Mouse (Mus musculus) Patski (cell line): Measurements from ENCODE around the gene Nrxn2. TPM values are rescaled to one million over a fixed set of nuclear protein-coding genes. Genes with fewer than 3 reads are reported as not detected.

Source experiments
- ATAC-seq: fragments of 100-300 bp; one replicate; pipeline ENCODE4 v1.8.0; 2021
- CTCF ChIA-PET: fragments of 350-600 bp; sonication (Branson Sonifier 250); formaldehyde crosslinking; loops from one replicate; lab custom pipeline; 2022; ENCODE audit warnings: inconsistent platforms; lab: Charles Lee
- POLR2A ChIA-PET: fragments of 350-600 bp; sonication (Branson Sonifier 250); formaldehyde crosslinking; loops from one replicate; lab custom pipeline; 2022; ENCODE audit warnings: antibody characterized with exemption, inconsistent platforms; lab: Charles Lee
- DNase-seq: peaks from one replicate; pipeline ENCODE4 v3.0.0-alpha.2; 2011; ENCODE audit warnings: low read depth, low spot score
- H3K27me3 ChIP-seq: fragments of 371-371 bp; one replicate; pipeline ENCODE4 v1.5.1; 2021
- CTCF ChIP-seq: fragments of 100-300 bp; IDR thresholded peaks from one replicate; pipeline ENCODE4 v1.5.1; 2021
- in situ Hi-C: fragments of 300-500 bp; cut with MboI; formaldehyde crosslinking; loops from 3 replicates; pipeline ENCODE4 v1.11.1; 2018; ENCODE audit warnings: low pct_unique_long_range_greater_than_20kb, mixed read lengths
- polyA plus RNA-seq: library from polyadenylated mRNA; unstranded; gene quantifications from one replicate; pipeline ENCODE4 v1.2.3, GENCODE M21; 2021

Nrxn2 gene
- polyA plus RNA-seq, 1 experiment from 2014 or later, result not detected

DNA sequence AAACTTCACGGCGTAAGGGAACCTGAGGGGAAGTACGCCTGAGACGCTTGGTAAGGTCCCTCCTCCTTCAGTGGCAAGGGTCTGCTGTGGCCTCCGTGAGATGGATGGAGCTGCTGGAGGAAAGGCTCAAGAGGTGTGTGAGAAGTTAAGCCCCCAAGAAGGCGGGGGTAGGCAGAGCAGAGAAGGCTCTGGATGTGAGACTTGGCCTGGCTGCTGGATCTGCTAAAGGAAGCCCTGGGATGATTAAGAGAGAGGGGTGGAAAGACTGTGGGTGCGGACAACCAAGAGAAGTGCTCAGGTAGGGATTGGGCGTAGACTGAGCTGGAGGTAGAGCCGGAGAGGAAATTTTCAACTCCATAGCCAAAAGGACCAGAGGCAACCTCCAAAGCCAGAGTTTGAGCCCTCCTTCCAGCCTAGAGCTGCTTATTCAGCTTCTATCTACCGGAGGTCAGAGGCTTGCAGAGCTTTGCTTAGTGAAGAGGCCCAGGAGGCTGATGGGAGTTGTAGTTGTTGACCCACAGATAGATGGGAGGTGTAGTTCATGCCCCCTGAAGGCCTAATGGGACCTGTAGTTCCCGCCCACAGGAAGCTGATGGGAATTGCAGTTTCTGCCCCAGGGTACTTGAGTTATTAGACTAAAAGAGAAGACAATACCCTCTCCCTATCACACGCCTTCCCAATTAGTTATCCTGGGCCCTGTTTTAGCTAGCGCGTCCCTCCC lies 110.9 kb downstream of the Nrxn2 start:
- POLR2A ChIA-PET, result no interaction called here

DNA sequence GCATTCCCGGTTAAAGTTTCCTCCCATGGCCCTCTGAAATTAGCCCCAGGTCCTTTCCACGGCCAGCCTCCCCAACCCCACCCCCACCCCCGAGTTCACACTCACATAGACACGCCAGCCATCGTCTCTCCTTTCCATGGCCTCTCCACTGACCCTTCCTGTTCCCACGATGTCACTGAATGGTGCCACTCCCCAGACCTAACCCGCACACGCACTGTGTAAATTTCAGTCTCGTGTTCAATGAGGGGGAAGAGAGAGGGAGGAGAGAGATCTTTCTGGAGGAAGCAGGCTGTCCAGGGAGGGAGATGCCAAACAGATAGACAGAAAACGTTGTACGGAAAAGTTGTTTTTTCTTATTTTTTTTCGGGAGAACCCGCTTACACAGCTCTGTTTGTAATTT lies 111.8 kb downstream of the Nrxn2 start:
- TF ChIP-seq CTCF, result no peak
- ChIA-PET CTCF (no interaction called here), POLR2A (no interaction called here)
- ATAC-seq, result no peak
- in situ Hi-C loops, result no loop called here
- DNase-seq, result no peak
- H3K27me3 ChIP-seq, result peaks cover 24% of the 10 kb centered on the region

More for the DNA sequence above, 110.9 kb downstream of the Nrxn2 start:
- H3K27me3 ChIP-seq, result peaks cover 24% of the 10 kb centered on the region
- DNase-seq (no peak), ATAC-seq (no peak)
- in situ Hi-C loops, result no loop called here
- CTCF ChIA-PET, result no interaction called here
- TF ChIP-seq CTCF, result no peak

DNA sequence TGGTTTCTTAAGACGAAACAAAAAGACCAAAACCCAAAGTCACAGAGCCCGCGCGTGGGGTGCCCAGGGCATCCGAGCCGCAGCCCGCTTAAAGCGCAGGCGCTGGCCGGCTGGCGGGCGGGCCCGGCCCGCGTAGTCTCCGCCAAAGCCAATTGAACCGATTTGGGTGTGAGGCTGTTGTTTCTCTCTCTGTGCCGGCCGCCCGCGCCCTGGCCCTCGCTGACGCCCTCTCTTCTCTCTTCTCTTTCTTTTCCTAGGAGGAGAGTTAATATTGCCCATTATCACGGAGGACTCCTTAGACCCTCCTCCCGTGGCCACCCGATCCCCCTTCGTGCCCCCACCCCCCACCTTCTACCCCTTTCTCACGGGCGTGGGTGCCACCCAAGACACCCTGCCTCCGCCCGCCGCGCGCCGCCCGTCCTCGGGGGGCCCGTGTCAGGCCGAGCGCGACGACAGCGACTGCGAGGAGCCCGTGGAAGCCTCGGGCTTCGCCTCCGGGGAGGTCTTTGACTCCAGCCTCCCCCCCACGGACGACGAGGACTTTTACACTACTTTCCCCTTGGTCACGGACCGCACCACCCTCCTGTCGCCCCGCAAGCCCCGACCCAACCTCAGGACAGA lies 112.6 kb downstream of the Nrxn2 start:
- in situ Hi-C loops, result no loop called here
- POLR2A ChIA-PET, result no interaction called here
- peaks cover 24% of the 10 kb centered on the region for H3K27me3 ChIP-seq
- CTCF ChIA-PET, result no interaction called here
- no peak for TF ChIP-seq CTCF
- DNase-seq (no peak), ATAC-seq (no peak)

DNA sequence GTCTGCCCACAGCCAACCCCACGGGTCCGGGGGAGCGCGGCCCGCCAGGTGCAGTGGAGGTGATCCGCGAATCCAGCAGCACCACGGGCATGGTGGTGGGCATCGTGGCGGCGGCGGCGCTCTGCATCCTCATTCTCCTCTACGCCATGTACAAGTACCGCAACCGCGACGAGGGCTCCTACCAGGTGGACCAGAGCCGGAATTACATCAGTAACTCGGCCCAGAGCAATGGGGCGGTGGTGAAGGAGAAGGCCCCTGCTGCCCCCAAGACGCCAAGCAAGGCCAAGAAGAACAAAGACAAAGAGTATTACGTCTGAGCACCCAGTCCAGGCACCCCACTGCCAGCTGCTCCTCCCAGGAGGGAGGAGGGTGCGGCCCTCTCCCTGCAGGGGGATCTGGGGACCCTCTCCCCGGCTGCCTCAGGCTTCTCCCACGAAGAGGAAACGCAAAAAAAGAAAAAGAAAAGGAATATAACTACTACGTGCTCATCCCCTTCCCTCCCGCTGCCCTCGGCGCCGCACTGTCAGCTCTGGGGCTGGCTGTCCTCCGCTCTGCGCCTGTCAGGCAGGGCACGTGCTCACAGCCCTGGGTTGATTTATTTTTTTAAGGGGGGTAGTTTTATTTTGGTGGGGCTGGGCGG lies 113.4 kb downstream of the Nrxn2 start:
- POLR2A ChIA-PET, result no interaction called here

DNA sequence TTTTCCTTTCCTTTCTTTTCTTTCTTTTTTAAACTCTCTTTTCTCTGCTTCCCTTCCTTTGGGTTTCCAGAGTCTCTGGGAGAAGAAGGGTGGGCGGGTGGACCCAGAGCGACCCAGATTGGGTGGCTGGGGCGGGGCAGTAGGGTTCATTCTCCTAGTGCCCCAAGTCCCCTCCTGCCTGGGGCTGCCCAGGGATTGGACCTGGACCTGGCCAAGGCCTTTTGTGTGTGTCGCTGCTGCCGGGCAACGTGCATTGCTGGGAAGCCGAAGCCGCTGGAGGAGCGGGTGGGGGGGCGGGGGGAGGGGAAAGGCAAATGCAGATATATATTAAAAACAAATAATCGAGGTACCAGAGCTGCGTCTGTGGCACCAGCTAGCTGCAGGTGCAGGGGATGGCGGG lies 114.1 kb downstream of the Nrxn2 start:
- no peak for TF ChIP-seq CTCF
- no peak for DNase-seq

More for the DNA sequence above, 113.4 kb downstream of the Nrxn2 start:
- peaks cover 28% of the 10 kb centered on the region for H3K27me3 ChIP-seq
- in situ Hi-C loops, result no loop called here
- DNase-seq (no peak), ATAC-seq (no peak)
- TF ChIP-seq CTCF, result no peak
- CTCF ChIA-PET, result no interaction called here

DNA sequence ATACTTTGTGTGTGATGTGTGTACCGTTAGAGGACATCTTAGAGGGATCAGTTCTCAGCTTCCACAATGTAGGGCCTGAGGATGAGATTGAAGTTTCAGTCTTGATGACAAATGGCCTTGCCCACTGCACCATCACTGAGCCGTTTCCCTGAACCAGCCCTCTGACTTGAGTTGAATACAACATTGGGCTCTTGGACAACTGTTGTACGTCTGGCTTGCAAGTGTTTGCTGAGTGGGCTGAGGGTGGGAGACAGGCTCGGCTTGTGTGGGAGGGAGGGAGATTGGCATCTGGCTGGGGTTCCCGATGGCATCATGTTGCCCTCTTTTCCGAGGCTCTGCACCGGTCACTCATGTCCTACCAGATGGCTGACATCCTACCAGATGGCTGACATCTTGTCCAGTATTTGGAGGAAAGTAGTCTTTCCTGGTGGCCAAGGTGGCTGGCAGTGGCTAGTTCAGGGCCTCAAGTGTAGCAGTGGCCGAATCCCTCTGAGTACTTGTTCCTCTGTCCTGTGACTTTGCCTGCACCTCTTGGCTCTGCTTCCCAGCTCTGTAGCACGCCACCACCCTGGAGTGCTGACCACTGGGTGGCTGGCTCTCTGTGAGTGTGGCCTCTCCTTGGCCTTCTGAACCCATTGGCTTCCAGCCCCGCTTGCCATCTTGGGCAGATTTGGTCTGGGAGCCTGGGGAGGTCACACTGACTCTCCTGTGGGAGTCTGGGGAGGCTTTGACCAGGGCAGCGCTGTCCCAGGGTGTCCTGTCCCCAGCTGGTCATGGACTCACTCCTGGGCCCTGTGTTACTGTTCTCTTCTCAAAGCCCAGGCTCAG lies 115.0 kb downstream of the Nrxn2 start:
- ATAC-seq (no peak), DNase-seq (no peak)
- ChIA-PET CTCF (no interaction called here), POLR2A (no interaction called here)
- in situ Hi-C loops, result no loop called here
- TF ChIP-seq CTCF, result no peak
- peaks cover 41% of the 10 kb centered on the region for H3K27me3 ChIP-seq

More for the DNA sequence above, 114.1 kb downstream of the Nrxn2 start:
- ATAC-seq, result no peak
- POLR2A ChIA-PET, result no interaction called here
- CTCF ChIA-PET, result no interaction called here
- peaks cover 33% of the 10 kb centered on the region for H3K27me3 ChIP-seq
- in situ Hi-C loops, result no loop called here

DNA sequence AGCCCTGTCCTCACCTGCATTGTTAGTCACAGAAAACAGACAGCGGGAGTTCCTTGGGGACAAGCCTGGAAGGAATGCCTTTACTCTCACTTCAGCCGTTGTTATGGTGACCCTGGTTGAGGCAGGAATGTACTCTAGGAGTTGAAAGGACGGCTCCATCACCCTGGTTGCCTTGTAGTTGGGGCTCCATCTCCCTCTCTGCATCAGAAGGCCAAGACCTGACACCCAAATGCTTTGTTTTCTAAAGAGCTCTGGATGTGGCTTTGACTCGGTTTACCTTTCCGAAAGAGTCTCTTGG lies 115.5 kb downstream of the Nrxn2 start:
- CTCF ChIA-PET, result no interaction called here
- in situ Hi-C loops, result no loop called here
- POLR2A ChIA-PET, result interaction anchor here (0.6 kb wide), 1 partner anchor 404 kb away, joined by 4 read pairs; no protein-coding TSS in a partner anchor

DNA sequence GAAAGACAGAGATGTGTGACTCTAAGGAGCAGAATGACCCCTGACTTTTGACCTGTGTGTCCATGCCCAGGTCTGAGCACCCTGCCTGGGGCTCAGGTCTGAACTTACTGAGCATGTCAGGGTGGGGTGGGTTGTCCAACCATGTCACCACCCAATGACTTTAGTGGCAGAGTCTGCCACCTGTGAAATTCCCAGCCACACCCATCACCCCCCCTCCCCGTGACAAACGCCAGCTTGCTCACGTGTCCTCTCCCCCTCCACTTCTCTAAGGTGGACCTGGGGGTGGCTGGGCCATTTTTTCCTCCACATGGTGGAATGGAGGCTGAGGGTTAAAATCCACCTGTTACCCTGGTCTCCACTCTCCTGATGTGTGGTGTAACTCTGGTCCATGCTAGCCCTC lies 117.7 kb downstream of the Nrxn2 start:
- CTCF ChIA-PET, result no interaction called here
- H3K27me3 ChIP-seq, result peaks cover 48% of the 10 kb centered on the region
- DNase-seq (no peak), ATAC-seq (no peak)
- in situ Hi-C loops, result no loop called here
- no peak for TF ChIP-seq CTCF
- POLR2A ChIA-PET, result interaction anchor here (0.7 kb wide), 1 partner anchor 20 kb away, joined by 6 read pairs; no protein-coding TSS in a partner anchor

More for the DNA sequence above, 115.5 kb downstream of the Nrxn2 start:
- no peak for TF ChIP-seq CTCF
- ATAC-seq (no peak), DNase-seq (no peak)
- H3K27me3 ChIP-seq, result peaks cover 41% of the 10 kb centered on the region

DNA sequence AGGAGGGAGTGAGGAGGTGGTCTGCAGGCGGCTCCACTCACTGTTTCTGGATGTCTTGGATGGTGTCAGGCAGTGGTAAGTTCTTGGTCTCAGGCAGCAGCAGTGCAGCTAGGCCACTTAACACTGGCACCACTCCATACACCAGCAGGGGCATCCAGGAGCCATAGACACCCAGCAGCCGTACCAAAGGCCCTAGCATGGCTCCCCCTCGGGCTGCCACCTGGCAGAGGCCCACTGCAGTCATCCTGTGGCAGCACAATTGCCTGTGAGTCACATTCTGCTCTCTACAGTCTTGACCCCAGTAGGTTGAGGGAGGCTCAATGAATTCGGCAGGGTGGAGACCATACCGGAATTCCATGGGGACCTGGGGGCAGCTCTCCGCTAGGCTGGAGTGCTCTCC lies 118.2 kb downstream of the Nrxn2 start:
- peaks cover 48% of the 10 kb centered on the region for H3K27me3 ChIP-seq
- DNase-seq (no peak), ATAC-seq (no peak)
- TF ChIP-seq CTCF, result no peak
- POLR2A ChIA-PET, result no interaction called here
- in situ Hi-C loops, result no loop called here
- CTCF ChIA-PET, result no interaction called here

DNA sequence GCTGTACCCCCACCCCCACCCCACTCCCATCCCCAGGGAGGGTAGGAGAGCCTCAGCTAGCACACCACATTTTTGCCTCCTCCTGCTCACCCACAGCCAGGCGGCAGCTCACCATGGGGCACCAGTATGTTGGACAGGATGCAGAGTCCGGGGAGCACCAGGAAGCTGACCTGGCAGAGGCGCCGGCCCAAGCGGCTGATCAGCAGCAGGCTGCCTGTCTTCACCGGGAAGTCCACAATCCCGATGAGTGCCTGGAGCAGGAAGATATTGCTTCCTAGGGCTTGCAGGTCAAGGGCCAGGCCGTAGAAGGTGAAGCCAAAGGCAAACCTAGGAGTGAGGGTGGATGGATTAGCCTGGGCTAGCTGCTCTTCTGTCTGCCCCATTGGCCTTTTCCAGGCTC lies 119.0 kb downstream of the Nrxn2 start:
- DNase-seq (no peak), ATAC-seq (no peak)
- no peak for TF ChIP-seq CTCF
- in situ Hi-C loops, result no loop called here
- H3K27me3 ChIP-seq, result peaks cover 49% of the 10 kb centered on the region
- ChIA-PET CTCF (no interaction called here), POLR2A (no interaction called here)
